Mouse (Mus musculus): ENCODE data around the gene 4931406P16Rik. TPM values are rescaled to one million over a fixed set of nuclear protein-coding genes. Genes with fewer than 3 reads are reported as not detected.
"Not testable (repeated sequence)": the region's sequence is repeated elsewhere in the genome, so short reads cannot be mapped to it uniquely, and the experiment has no call there.

Gene 4931406P16Rik
- polyA plus RNA-seq, 1 experiment from 2014 or later: 28.2 TPM

DNA sequence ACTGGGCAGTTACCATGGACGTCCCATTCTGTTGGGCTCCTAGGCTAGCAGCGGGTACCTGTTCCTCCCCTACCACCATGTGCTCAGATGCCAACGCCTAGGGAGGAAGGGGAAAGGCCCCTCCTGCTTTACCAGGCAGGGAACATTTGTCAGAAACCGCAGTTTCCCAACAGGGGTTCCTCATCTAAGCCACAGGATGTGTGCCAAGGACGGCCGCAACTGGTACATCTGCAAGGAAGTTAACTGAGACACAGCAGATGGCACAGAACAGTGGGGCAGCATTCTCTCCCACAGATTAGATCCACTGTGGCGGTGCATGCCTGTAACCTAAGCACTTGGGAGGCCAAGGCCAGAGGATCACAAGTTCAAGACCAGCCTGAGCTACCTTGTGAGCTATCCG, 98.7 kb downstream of the 4931406P16Rik start:
- H3K27ac ChIP-seq (ENCODE audit: low read length): no peak overlapping the region
- H3K4me1 ChIP-seq (replicated peaks; ENCODE audit: control insufficient read depth, insufficient read depth, low read length): no peaks in the 10 kb centered on the region
- H3K36me3 ChIP-seq (ENCODE audit: control insufficient read depth, insufficient read depth): peaks cover 17% of the 10 kb centered on the region; the same call in 1 of the 2 replicates
- no peak overlapping the region for H3K9ac ChIP-seq (replicated peaks; ENCODE audit: low read depth, low read length)
- H3K9me3 ChIP-seq (ENCODE audit: control insufficient read depth, low read length): no peaks in the 10 kb centered on the region
- ATAC-seq: no peak
- no peak overlapping the region for H3K4me3 ChIP-seq (replicated peaks; ENCODE audit: low read length)
- H3K27me3 ChIP-seq (replicated peaks; ENCODE audit: control insufficient read depth, insufficient read depth, low read length): no peaks in the 10 kb centered on the region
- WGBS: 87% methylated on average over 8 of the region's 8 CpGs
- H3K4me2 ChIP-seq (ENCODE audit: low read length): no peak overlapping the region

GRCm38 (mm10) chr7:34213281-34213680, 100.1 kb downstream of the 4931406P16Rik start:
- no peak for ATAC-seq
- Histone ChIP-seq H3K4me3 (replicated peaks; ENCODE audit: low read length) (no peak overlapping the region), H3K4me2 (ENCODE audit: low read length) (no peak overlapping the region), H3K9me3 (ENCODE audit: control insufficient read depth, low read length) (no peaks in the 10 kb centered on the region), H3K27ac (ENCODE audit: low read length) (no peak overlapping the region), H3K27me3 (replicated peaks; ENCODE audit: control insufficient read depth, insufficient read depth, low read length) (no peaks in the 10 kb centered on the region), H3K4me1 (replicated peaks; ENCODE audit: control insufficient read depth, insufficient read depth, low read length) (no peaks in the 10 kb centered on the region), H3K9ac (replicated peaks; ENCODE audit: low read depth, low read length) (no peak overlapping the region), H3K36me3 (ENCODE audit: control insufficient read depth, insufficient read depth) (peaks cover 18% of the 10 kb centered on the region; the same call in 1 of the 2 replicates)
- WGBS: 93% methylated on average over 7 of the region's 7 CpGs

GRCm38 (mm10) chr7:34208027-34208745, 105.2 kb downstream of the 4931406P16Rik start:
- no peaks in the 10 kb centered on the region for H3K9me3 ChIP-seq (ENCODE audit: control insufficient read depth, low read length)
- H3K9ac ChIP-seq (replicated peaks; ENCODE audit: low read depth, low read length): no peak overlapping the region
- no peak overlapping the region for H3K4me3 ChIP-seq (replicated peaks; ENCODE audit: low read length)
- H3K36me3 ChIP-seq (ENCODE audit: control insufficient read depth, insufficient read depth): peaks cover 23% of the 10 kb centered on the region
- H3K4me2 ChIP-seq (ENCODE audit: low read length): no peak overlapping the region
- H3K4me1 ChIP-seq (replicated peaks; ENCODE audit: control insufficient read depth, insufficient read depth, low read length): no peaks in the 10 kb centered on the region
- WGBS: 88% methylated on average over 9 of the region's 9 CpGs
- no peak overlapping the region for H3K27ac ChIP-seq (ENCODE audit: low read length)
- no peak for ATAC-seq
- H3K27me3 ChIP-seq (replicated peaks; ENCODE audit: control insufficient read depth, insufficient read depth, low read length): no peaks in the 10 kb centered on the region

DNA sequence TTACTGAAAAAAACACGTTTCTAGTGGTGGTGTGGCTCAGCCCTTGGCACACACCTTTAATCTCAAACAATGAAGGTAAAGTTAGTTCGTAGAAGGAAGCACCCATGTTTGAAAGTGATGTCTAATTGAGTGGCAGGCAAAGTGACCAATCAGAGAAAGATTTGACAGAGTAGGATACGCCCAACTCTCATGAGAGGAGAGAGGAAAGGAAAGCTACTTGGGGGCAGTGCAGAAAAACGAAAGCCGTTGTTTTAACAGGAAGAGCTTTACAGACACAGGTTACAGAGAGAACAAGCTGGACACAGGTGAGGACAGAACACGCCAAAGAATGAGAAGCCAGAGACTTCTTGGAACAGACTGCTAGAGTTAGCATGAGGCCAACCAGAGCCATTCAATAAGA, 107.0 kb downstream of the 4931406P16Rik start:
- no peak for ATAC-seq
- H3K27ac ChIP-seq (ENCODE audit: low read length): no peak overlapping the region
- no peak overlapping the region for H3K4me2 ChIP-seq (ENCODE audit: low read length)
- H3K4me1 ChIP-seq (replicated peaks; ENCODE audit: control insufficient read depth, insufficient read depth, low read length): no peaks in the 10 kb centered on the region
- H3K27me3 ChIP-seq (replicated peaks; ENCODE audit: control insufficient read depth, insufficient read depth, low read length): no peaks in the 10 kb centered on the region
- WGBS: 91% methylated on average over 6 of the region's 6 CpGs
- no peak overlapping the region for H3K4me3 ChIP-seq (replicated peaks; ENCODE audit: low read length)
- no peak overlapping the region for H3K9ac ChIP-seq (replicated peaks; ENCODE audit: low read depth, low read length)
- H3K36me3 ChIP-seq (ENCODE audit: control insufficient read depth, insufficient read depth): peaks cover 29% of the 10 kb centered on the region
- no peaks in the 10 kb centered on the region for H3K9me3 ChIP-seq (ENCODE audit: control insufficient read depth, low read length)

GRCm38 (mm10) chr7:34202147-34202546, 111.2 kb downstream of the 4931406P16Rik start:
- H3K9ac ChIP-seq (replicated peaks; ENCODE audit: low read depth, low read length); ATAC-seq; H3K9me3 ChIP-seq (ENCODE audit: control insufficient read depth, low read length); H3K27me3 ChIP-seq (replicated peaks; ENCODE audit: control insufficient read depth, insufficient read depth, low read length); H3K27ac ChIP-seq (ENCODE audit: low read length); H3K4me2 ChIP-seq (ENCODE audit: low read length); H3K4me3 ChIP-seq (replicated peaks; ENCODE audit: low read length); H3K4me1 ChIP-seq (replicated peaks; ENCODE audit: control insufficient read depth, insufficient read depth, low read length): not testable (repeated sequence)
- H3K36me3 ChIP-seq (ENCODE audit: control insufficient read depth, insufficient read depth): peaks cover 29% of the 10 kb centered on the region
- WGBS: 93% methylated on average over 10 of the region's 10 CpGs

GRCm38 (mm10) chr7:34200829-34201228, 112.5 kb downstream of the 4931406P16Rik start:
- H3K9me3 ChIP-seq (ENCODE audit: control insufficient read depth, low read length): no peaks in the 10 kb centered on the region
- no peak overlapping the region for H3K27ac ChIP-seq (ENCODE audit: low read length)
- H3K4me1 ChIP-seq (replicated peaks; ENCODE audit: control insufficient read depth, insufficient read depth, low read length): peaks cover under 1% of the 10 kb centered on the region; the same call in 1 of the 2 replicates
- no peak overlapping the region for H3K9ac ChIP-seq (replicated peaks; ENCODE audit: low read depth, low read length)
- no peak overlapping the region for H3K4me2 ChIP-seq (ENCODE audit: low read length)
- 100% methylated on average over 2 of the region's 2 CpGs for WGBS
- H3K27me3 ChIP-seq (replicated peaks; ENCODE audit: control insufficient read depth, insufficient read depth, low read length): no peaks in the 10 kb centered on the region
- no peak overlapping the region for H3K4me3 ChIP-seq (replicated peaks; ENCODE audit: low read length)
- ATAC-seq: no peak
- H3K36me3 ChIP-seq (ENCODE audit: control insufficient read depth, insufficient read depth): peaks cover 23% of the 10 kb centered on the region

GRCm38 (mm10) chr7:34198346-34198745, 115.0 kb downstream of the 4931406P16Rik start:
- H3K36me3 ChIP-seq (ENCODE audit: control insufficient read depth, insufficient read depth): peaks cover 14% of the 10 kb centered on the region
- peaks cover 8% of the 10 kb centered on the region for H3K4me1 ChIP-seq (replicated peaks; ENCODE audit: control insufficient read depth, insufficient read depth, low read length)
- no peak overlapping the region for H3K9ac ChIP-seq (replicated peaks; ENCODE audit: low read depth, low read length)
- H3K27me3 ChIP-seq (replicated peaks; ENCODE audit: control insufficient read depth, insufficient read depth, low read length): no peaks in the 10 kb centered on the region
- no peak overlapping the region for H3K27ac ChIP-seq (ENCODE audit: low read length)
- WGBS: 57% methylated on average over 3 of the region's 3 CpGs
- no peaks in the 10 kb centered on the region for H3K9me3 ChIP-seq (ENCODE audit: control insufficient read depth, low read length)
- H3K4me2 ChIP-seq (ENCODE audit: low read length): no peak overlapping the region
- no peak overlapping the region for H3K4me3 ChIP-seq (replicated peaks; ENCODE audit: low read length)
- ATAC-seq: no peak

DNA sequence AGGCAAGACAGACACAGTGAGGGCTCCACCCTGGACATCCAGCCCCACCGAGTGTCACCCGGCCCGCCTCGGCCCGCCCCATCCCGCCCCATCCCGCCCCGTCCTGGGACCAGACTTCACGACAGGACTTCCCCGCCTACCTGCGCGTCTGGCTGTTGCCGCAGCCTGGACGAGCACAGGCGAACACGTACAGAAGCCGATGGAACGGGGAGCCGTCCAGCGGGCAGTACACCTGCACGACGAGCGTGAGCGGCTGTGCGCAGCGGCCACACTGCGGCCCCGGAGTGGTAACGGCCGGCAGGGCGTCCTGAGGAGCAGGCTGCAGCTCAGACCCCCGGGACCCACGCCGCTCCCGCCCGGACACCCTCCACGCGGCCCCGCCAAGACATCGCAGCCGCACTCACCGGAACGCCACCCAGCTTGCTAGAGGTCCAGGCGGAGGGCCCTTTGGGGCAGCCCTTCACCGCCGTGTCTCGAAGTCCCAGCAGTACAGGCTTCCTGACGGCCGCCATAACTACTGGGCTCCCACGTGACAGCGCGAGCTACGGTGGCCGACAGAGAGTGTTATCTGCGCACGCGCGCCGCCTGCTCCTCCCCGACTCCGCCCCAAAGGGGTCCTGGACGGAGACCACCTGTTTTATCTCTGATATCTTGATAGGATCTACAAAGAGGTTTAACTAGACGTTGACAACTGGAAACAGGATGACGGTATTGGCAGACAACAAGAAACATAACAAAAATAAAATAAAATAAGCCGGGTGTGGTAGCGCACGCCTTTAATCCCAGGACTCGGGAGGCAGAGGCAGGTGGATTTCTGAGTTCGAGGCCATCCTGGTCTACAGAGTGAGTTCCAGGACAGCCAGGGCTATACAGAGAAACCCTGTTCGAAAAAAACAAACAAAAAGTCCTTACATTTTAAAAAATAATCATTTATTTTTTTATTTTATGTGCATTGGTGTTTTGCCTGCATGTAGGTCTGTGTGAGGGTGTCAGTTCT, 116.9 kb downstream of the 4931406P16Rik start, which contains the start of gene Pdcd2l:
Gene Pdcd2l, minus strand, starts transcription at position 530 of the 997 bp plus-strand sequence.
- Histone ChIP-seq H3K4me1 (replicated peaks; ENCODE audit: control insufficient read depth, insufficient read depth, low read length) (peaks cover 8% of the 10 kb centered on the region), H3K9me3 (ENCODE audit: control insufficient read depth, low read length) (no peaks in the 10 kb centered on the region), H3K27me3 (replicated peaks; ENCODE audit: control insufficient read depth, insufficient read depth, low read length) (no peaks in the 10 kb centered on the region), H3K4me2 (ENCODE audit: low read length) (peak within 1 kb of the TSS; percentile 71), H3K4me3 (replicated peaks; ENCODE audit: low read length) (peak within 1 kb of the TSS; percentile 63), H3K36me3 (ENCODE audit: control insufficient read depth, insufficient read depth) (peaks cover 10% of the 10 kb centered on the region), H3K27ac (ENCODE audit: low read length) (peak within 1 kb of the TSS; percentile 52; the same call in 1 of the 2 replicates), H3K9ac (replicated peaks; ENCODE audit: low read depth, low read length) (peak within 1 kb of the TSS; percentile 94)
- ATAC-seq: peak; percentile 96
- WGBS: 3% methylated on average over 70 of the region's 70 CpGs

GRCm38 (mm10) chr7:34195632-34196031, 117.7 kb downstream of the 4931406P16Rik start:
- ATAC-seq: no peak
- 52% methylated on average over 3 of the region's 3 CpGs for WGBS
- H3K9me3 ChIP-seq (ENCODE audit: control insufficient read depth, low read length): no peaks in the 10 kb centered on the region
- H3K4me1 ChIP-seq (replicated peaks; ENCODE audit: control insufficient read depth, insufficient read depth, low read length): peaks cover 8% of the 10 kb centered on the region
- no peaks in the 10 kb centered on the region for H3K27me3 ChIP-seq (replicated peaks; ENCODE audit: control insufficient read depth, insufficient read depth, low read length)
- H3K27ac ChIP-seq (ENCODE audit: low read length): no peak overlapping the region
- H3K4me2 ChIP-seq (ENCODE audit: low read length): peak overlapping the region; percentile 71
- H3K9ac ChIP-seq (replicated peaks; ENCODE audit: low read depth, low read length): peak overlapping the region; percentile 94; the same call in 1 of the 2 replicates
- peak overlapping the region; percentile 63 for H3K4me3 ChIP-seq (replicated peaks; ENCODE audit: low read length)
- peaks cover 3% of the 10 kb centered on the region; the same call in 1 of the 2 replicates for H3K36me3 ChIP-seq (ENCODE audit: control insufficient read depth, insufficient read depth)
